Mouse (Mus musculus): ENCODE results near the gene Clec14a. TPM values are rescaled to one million over a fixed set of nuclear protein-coding genes. Genes with fewer than 3 reads are reported as not detected.

Clec14a gene
- under 1 TPM in 1 of 2 experiments, not detected in 1; 0.07 TPM for total RNA-seq (2023)

GRCm38 (mm10) chr12:58268563-58269501 lies at the start of gene Clec14a:
Clec14a (minus strand) TSS chr12:58269290.

Other genes with a start within 250 kb of the Clec14a start
- not detected for gene Sstr1, start 57.5 kb downstream of the Clec14a start, total RNA-seq (2023)